Mouse (Mus musculus) liver, embryonic 14.5 days (tissue): ENCODE results near the gene Fuz. TPM values are rescaled to one million over a fixed set of nuclear protein-coding genes. Genes with fewer than 3 reads are reported as not detected.

Source experiments
- ATAC-seq: fragments of 200-750 bp; cut with Nextera tagmentation; 2 replicates; pipeline ENCODE4 v1.8.0; 2017; ENCODE audit warnings: moderate number of reproducible peaks, mild to moderate bottlenecking, moderate library complexity; ENCODE audit not compliant: insufficient read depth
- DNase-seq, 3 experiments: peaks; one replicate each; pipeline ENCODE4 v3.0.0-alpha.2; 2012 to 2013; ENCODE audit warnings: low read depth in 3 of 3, low spot score in 3 of 3
- H3K27ac ChIP-seq: fragments of 300-500 bp; sonication (generic); 2 replicates; pipeline ENCODE4 v1.5.1; 2014; ENCODE audit warnings: moderate library complexity, mild to moderate bottlenecking, control low read depth, inconsistent platforms
- H3K27me3 ChIP-seq: fragments of 300-500 bp; sonication (generic); 2 replicates; pipeline ENCODE4 v1.6.1; 2014; ENCODE audit warnings: mild to moderate bottlenecking, low read length, moderate library complexity; ENCODE audit not compliant: control insufficient read depth, insufficient read depth
- H3K36me3 ChIP-seq: fragments of 300-500 bp; sonication (generic); replicated peaks from 2 replicates; pipeline ENCODE4 v1.6.1; 2014; ENCODE audit warnings: low read depth; ENCODE audit not compliant: control insufficient read depth, insufficient read depth
- H3K4me1 ChIP-seq, 2 experiments: fragments of 200-500 bp in 1 of 2; fragments of 300-500 bp in 1 of 2; sonication (generic) in 1 of 2; replicated peaks; 2 replicates each; pipeline ENCODE4 v1.6.1; 2012 to 2014; ENCODE audit warnings: antibody characterized with exemption in 1 of 2, inconsistent platforms in 1 of 2, low read length in 1 of 2; ENCODE audit not compliant: control insufficient read depth in 2 of 2, insufficient read depth in 2 of 2
- H3K4me2 ChIP-seq: fragments of 300-500 bp; sonication (generic); 2 replicates; pipeline ENCODE4 v1.6.1; 2014; ENCODE audit warnings: low read depth, mild to moderate bottlenecking, control low read depth, moderate library complexity
- H3K4me3 ChIP-seq, 2 experiments: fragments of 200-500 bp in 1 of 2; fragments of 300-500 bp in 1 of 2; sonication (generic) in 1 of 2; 2 replicates each; pipeline ENCODE4 v1.5.1; 2012 to 2014; ENCODE audit warnings: low read depth in 2 of 2, low read length in 2 of 2, mild to moderate bottlenecking in 2 of 2, control low read depth in 1 of 2, inconsistent platforms in 1 of 2, moderate library complexity in 1 of 2; ENCODE audit not compliant: insufficient read depth in 1 of 2
- H3K9ac ChIP-seq: fragments of 300-500 bp; sonication (generic); replicated peaks from 2 replicates; pipeline ENCODE4 v1.6.1; 2014; ENCODE audit warnings: mild to moderate bottlenecking, control low read depth, moderate library complexity
- H3K9me3 ChIP-seq: fragments of 300-500 bp; sonication (generic); 2 replicates; pipeline ENCODE4 v1.6.1; 2016; ENCODE audit warnings: low read length, mixed read lengths; ENCODE audit not compliant: control insufficient read depth
- CTCF ChIP-seq: IDR thresholded peaks from 2 replicates; pipeline ENCODE4 v1.5.1; 2016; ENCODE audit warnings: antibody characterized with exemption, low read depth, control low read depth
- EP300 ChIP-seq: IDR thresholded peaks from 2 replicates; pipeline ENCODE4 v1.6.1; 2016; ENCODE audit warnings: antibody characterized with exemption, low read depth
- WGBS: fragments of 180-500 bp; shearing (Covaris S2); extraction: QIAGEN DNeasy Blood & Tissue Kit; methylation state at CpG from one replicate; pipeline ENCODE4 v1.1.7; 2014; ENCODE audit not compliant: insufficient replicate concordance; 5-methylcytosine and 5-hydroxymethylcytosine counted together
- polyA plus RNA-seq, 2 experiments: library from polyadenylated mRNA; depleted of rRNA in 1 of 2; stranded (reverse) in 1 of 2; unstranded in 1 of 2; fragments of >200 nt; fragmentation: Nextera tagmentation in 1 of 2; extraction: Ambion mirVana in 1 of 2; gene quantifications; 2 replicates each; pipeline versions ENCODE4 v1.2.1 to v1.2.3; 2012 to 2014

The Fuz gene
- polyA plus RNA-seq, 2 experiments = 5.0 to 5.9 TPM

GRCm38 (mm10) chr7:44860576-44861428 lies 35.1 kb upstream of the Fuz start:
- Histone ChIP-seq H3K9me3 (no peaks in the 10 kb centered on the region), H3K4me1 (peaks cover 13 to 17% of the 10 kb centered on the region in 2 experiments), H3K27me3 (no peaks in the 10 kb centered on the region), H3K4me2 (no peak overlapping the region), H3K4me3 (no peak overlapping the region), H3K27ac (no peak overlapping the region), H3K36me3 (peaks cover 10% of the 10 kb centered on the region), H3K9ac (no peak overlapping the region)
- WGBS = 56% methylated on average over 22 of the region's 22 CpGs
- ATAC-seq (no peak), DNase-seq (peak in 1 of 3 experiments; percentile 41)
- TF ChIP-seq EP300 = no peak
- TF ChIP-seq CTCF = peak; percentile 98

GRCm38 (mm10) chr7:44861429-44861816 lies 34.5 kb upstream of the Fuz start:
- H3K4me1 ChIP-seq = peaks cover 7 to 16% of the 10 kb centered on the region in 2 experiments

GRCm38 (mm10) chr7:44862434-44862833 lies 33.4 kb upstream of the Fuz start:
- peaks cover 9 to 17% of the 10 kb centered on the region in 2 experiments for H3K4me1 ChIP-seq
- no peak overlapping the region for H3K9ac ChIP-seq
- DNase-seq = no peak
- no peaks in the 10 kb centered on the region for H3K9me3 ChIP-seq
- H3K4me2 ChIP-seq = no peak overlapping the region
- ATAC-seq = no peak
- H3K36me3 ChIP-seq = peaks cover 10% of the 10 kb centered on the region
- H3K27me3 ChIP-seq = no peaks in the 10 kb centered on the region
- H3K27ac ChIP-seq = no peak overlapping the region
- WGBS = 91% methylated on average over 8 of the region's 8 CpGs
- H3K4me3 ChIP-seq = no peak overlapping the region
- TF ChIP-seq CTCF = no peak
- no peak for TF ChIP-seq EP300

More at GRCm38 (mm10) chr7:44861429-44861816, 34.5 kb upstream of the Fuz start:
- ATAC-seq (no peak), DNase-seq (no peak)
- H3K27ac ChIP-seq = no peak overlapping the region
- no peak overlapping the region for H3K4me3 ChIP-seq
- no peak overlapping the region for H3K4me2 ChIP-seq
- H3K9me3 ChIP-seq = no peaks in the 10 kb centered on the region
- peaks cover 10% of the 10 kb centered on the region for H3K36me3 ChIP-seq
- TF ChIP-seq EP300 (no peak), CTCF (no peak)
- WGBS = 85% methylated on average over 14 of the region's 14 CpGs
- no peak overlapping the region for H3K9ac ChIP-seq
- H3K27me3 ChIP-seq = no peaks in the 10 kb centered on the region

GRCm38 (mm10) chr7:44863210-44863609 lies 32.7 kb upstream of the Fuz start:
- peaks cover 9 to 17% of the 10 kb centered on the region in 2 experiments; a peak in 3 of 4 replicates for H3K4me1 ChIP-seq
- ATAC-seq = no peak
- WGBS = 87% methylated on average over 14 of the region's 14 CpGs
- no peaks in the 10 kb centered on the region for H3K9me3 ChIP-seq
- no peak overlapping the region for H3K9ac ChIP-seq
- no peak for DNase-seq
- H3K36me3 ChIP-seq = peaks cover 10% of the 10 kb centered on the region
- no peak overlapping the region for H3K4me3 ChIP-seq
- H3K4me2 ChIP-seq = no peak overlapping the region
- H3K27me3 ChIP-seq = no peaks in the 10 kb centered on the region
- no peak for TF ChIP-seq CTCF
- no peak for TF ChIP-seq EP300
- H3K27ac ChIP-seq = no peak overlapping the region

- no peak for DNase-seq
- H3K27me3 ChIP-seq = no peaks in the 10 kb centered on the region
- 80% methylated on average over 11 of the region's 11 CpGs for WGBS
- H3K9ac ChIP-seq = no peak overlapping the region
- ATAC-seq = no peak
- peaks cover 10% of the 10 kb centered on the region for H3K36me3 ChIP-seq
- no peaks in the 10 kb centered on the region for H3K9me3 ChIP-seq
- TF ChIP-seq EP300 (no peak), CTCF (no peak)
- no peak overlapping the region for H3K4me3 ChIP-seq
- no peak overlapping the region for H3K27ac ChIP-seq
- no peak overlapping the region for H3K4me2 ChIP-seq
- H3K4me1 ChIP-seq = peaks cover 6 to 16% of the 10 kb centered on the region in 2 experiments; a peak in 3 of 4 replicates
Measured at GRCm38 (mm10) chr7:44863982-44864494, 31.8 kb upstream of the Fuz start.
